Mouse (Mus musculus): ENCODE measurements at regions not wholly inside any gene's neighbourhood (a gene's known extent, or its start where the extent isn't known, plus 50 kb on each side); places are given as distances from the start of the nearest gene placed in this dataset.

DNA sequence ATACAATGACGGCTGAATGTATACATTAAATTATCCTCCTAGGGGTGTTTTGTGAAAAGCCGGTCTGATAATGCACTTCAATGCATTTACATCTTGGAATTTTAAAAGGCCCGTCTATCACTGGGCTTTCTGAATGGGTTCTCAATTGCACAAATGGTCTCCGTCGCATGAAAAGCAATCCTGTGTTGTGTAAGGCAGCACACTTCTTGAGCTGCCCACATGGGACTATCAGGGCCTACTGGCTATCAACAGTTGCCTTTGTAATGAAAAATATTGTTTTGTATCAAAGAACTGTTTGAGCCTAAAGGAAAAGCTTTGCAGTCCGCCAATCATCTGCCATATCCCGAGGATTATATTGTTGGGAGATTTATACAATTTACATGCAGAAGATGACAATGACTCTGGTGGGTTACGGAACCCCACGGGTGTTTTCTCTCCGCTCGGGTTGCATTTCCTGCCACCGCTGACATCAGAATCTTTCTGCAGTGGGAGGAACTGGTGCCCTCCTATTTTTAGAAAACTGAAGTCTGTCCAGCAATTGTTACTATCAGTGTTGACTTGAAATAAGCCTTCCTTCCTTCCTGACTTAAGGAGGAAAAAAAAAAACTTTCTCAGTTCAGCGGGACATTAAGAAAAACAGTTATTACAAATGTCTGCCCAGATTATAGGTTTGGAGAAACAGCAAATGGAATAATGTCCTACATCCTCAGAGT, 118.7 kb downstream of the Tmem26 start:
- no peak for DNase-seq (ENCODE audit: low spot score)

DNA sequence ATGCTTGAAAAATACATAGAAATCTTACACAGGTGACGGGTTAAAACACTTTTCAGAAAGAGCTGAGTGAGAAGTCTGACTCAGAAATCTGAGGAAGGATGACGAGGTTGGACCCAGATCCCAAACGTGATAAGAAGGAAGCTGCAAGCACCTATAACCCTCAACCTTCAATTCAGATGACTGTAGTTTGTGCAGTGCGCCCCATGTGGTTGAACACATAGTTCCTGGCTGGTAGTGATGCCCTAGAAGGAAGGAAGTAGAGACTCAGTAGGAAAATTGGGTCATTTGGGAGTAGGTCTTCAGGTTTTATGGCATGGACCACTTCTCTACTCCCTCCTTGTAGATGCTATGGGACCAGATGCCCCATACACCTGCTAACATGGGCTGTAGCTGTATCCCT, 120.6 kb downstream of the Tmem26 start:
- DNase-seq (ENCODE audit: low spot score), result no peak

DNA sequence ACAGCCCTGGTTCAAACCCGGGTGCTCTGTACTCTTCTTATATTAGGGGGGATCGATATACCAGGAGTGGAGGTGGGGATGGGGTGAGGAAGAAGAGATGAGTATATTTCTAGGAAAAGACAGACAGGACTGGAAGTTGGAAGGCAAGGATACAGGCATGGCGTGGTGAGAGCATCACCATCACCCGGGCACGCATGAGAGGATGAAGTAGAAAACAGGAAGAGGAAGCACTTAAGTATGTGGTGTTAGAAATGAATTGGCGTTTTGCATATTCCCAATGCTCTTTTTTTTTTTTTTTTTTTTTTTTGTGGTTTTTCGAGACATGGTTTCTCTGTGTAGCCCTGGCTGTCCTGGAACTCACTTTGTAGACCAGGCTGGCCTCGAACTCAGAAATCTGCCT, 121.2 kb downstream of the Tmem26 start:
- DNase-seq (ENCODE audit: low spot score), result no peak

DNA sequence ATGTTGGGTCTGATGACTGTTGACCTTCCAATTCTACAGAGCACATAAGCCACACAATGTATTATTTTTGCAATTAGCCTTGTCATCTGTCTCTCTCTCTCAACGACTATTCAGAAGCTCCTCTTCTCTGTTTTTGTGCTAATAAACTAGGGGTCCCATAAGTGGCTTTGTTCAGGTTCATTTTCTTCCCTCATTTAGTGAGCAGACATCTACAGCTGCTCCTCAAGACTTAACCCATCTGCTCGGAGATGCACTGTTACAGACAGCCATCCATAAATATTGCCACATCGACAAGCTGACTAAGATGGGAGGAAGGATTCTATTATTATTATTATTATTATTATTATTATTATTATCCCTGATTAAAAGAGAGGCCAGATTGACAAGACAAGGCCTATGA, 127.7 kb downstream of the Tmem26 start:
- DNase-seq (ENCODE audit: low spot score), result no peak

DNA sequence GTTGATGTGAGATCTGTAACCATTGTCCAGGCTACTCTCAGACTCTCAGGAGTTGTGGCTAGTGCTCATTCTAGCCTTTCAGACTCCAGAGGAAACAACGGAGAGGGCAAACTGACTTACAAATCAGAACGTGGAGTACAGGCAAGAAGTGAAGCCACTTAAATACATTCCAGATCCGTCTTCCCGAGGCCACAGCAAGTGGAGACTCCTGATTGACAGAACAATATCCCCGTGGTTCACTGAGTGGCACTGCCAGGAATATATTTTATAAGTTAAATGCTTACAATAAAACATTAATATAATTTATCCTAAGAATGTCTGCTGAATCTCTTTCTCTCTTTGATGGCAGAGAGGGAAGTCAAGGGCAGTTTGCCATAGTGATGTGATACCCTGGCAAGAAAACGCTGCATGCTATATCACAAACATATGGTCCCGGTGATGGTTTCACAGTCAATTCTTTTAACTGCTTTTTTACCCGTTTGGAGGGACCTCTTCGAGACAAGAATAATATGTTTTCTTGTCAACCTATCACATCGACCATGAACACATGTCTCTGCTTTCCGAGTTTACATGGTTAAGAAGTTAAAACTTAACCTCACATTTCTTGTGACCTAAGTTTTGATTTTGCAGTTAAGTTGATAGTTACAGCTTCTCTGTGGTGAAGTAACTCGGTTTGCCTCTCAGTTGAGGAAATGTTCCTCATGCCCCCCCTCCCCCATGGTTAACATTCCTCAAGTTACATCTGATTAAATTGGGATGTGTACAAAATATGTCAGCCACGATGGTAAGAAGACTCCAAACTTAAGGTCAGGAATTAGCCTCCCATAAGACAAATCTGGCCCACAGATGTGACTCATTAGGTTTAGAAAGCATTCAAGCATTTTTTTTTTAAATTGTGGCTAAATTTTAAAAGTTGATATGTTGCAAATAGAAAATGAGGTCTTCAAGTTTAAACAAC, 132.8 kb downstream of the Tmem26 start:
- no peak for DNase-seq (ENCODE audit: low spot score)

DNA sequence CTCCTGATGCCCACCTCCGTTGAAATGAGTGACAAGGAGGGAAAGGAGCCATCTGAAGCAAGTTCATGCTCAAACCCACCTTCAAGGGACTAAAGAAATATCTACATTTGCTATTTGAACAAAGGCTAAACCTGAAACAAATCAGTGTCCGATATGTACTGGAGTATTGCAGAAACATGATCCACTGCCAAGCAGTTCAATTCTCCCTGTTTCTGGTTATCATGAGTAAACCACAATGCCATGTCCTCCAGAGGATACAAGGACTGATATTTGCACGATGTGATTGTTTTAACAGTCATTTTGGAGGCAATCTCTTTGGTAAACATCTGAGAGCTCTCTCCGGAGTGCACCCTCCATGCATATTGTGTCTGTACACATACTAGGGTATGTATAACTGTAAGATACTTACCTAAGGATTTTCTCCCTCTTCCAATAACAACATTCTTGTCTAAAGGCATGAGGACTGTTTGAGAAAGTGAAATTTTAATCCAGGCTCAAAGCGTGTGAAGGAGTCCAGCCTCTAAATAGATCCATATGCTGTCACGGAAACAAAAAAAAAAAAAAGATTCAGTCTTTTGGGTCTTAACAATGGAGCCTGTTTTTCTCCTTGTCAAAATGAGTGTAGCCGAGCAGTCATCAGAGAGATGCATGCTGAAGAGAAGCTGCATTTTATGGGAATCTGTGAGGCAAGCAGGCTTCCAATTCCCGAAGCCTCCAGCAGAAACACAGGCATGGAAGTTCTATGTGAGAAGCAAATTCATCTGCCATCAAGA, 141.3 kb downstream of the Tmem26 start:
- DNase-seq (ENCODE audit: low spot score), result no peak

DNA sequence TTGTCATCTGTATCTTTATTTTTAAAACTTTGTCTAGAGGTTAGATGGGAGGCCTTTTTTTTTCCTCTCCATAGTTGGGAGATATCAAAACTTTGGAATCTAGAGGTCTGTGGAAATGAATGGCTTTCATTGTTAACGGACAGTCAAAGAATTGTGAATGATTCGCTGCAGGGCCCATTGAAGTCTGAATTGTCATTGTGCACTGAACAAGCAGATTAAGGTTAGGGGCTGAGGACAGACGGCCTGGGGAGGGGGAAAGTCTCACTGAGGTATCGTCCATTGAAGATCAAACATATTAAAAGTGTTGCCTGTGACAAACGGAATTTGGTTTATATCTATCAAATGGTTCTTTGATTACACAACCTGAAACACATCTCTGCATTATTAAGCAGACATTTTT, 142.3 kb downstream of the Tmem26 start:
- no peak for DNase-seq (ENCODE audit: low spot score)

DNA sequence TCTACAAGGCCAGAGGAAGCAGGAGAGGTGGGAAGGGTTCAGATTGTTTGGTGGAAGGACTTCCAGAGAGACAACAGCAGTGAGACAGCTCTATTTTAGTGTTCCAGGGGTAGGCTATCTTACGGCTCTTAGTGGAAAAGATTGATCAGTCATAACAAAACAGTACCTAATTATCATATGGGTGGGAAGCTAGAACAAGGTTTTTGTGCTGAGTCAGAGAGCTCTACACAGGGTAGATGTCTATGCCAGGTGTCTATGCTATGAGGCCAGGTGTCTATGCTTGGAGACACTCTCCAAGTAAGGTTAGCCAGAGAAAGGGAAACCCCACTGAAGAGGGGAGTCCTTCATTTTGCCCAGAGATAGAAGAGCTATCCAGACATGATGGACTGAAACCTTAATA, 143.9 kb downstream of the Tmem26 start:
- DNase-seq (ENCODE audit: low spot score), result no peak

DNA sequence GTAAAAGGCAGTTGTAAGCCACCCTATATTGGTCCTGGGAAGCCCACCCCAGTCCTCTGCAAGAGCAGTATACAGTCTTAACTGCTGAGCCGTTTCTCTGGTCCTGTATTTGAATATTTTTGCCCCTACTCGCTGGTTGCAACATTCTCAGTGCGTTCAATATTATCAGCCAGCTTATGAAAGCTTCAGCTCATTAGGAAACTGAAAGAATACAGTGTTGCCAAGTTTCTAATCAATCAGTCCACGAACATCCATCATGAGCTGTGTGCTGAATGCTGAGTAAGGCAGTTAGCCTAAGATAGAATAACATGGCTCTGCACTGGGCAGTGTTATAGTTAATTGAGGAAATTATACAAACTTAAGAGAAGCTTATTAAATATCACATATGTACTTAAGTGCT, 148.7 kb downstream of the Tmem26 start:
- DNase-seq (ENCODE audit: low spot score), result no peak

DNA sequence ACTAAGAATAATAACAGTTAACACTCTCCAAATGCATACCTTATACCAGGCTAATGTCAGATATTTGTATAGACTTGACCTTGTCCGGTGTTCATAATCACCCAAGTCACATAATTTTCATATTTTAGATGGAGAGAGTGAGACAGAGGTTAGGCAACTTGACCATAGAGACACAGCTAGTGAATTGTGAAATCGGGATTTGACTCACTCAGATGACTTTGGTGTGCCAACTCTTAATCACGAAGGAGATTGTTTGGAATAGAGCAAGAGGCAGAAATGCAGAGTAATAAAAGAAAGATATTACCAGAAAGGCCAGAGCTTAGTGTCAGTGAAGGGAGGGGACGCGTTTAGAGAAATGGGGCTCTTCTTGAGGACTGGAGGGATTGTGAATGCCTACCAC, 152.2 kb downstream of the Tmem26 start:
- no peak for DNase-seq (ENCODE audit: low spot score)

DNA sequence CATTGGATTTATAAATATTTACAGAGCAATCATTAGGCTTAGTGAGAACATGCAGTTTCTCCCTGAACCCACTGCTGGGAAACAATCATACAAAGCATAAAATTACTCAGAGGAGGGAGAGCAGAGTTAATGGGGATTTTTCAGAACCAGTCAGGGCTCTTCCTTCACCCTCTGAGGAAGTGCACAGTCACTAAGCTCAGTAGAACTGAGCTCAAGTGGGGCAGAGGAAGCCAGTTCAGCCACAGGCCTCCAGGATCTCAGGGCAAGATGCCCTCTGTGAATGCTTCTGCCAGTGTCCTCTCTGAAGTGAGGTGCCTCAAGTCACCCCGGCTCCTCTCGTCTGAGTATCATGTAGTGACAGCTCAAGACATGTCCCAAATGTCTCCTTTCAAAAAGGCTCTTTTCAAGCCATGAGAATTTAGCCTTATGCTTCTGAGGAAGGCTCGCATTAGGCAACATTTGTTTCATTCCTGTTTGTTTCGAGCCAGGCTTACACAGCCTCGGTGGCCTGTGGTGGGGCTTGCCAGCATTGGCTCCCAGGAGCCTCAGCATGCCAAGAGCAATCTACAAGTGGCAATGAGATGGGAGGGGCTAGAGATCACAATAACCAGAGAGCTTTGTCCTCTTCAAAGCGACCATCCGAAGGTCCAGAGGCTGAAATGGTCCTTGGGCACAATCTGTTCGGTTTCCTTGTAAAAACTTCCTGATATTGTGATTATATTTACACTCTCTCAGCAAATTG, 169.8 kb downstream of the Tmem26 start:
- DNase-seq (ENCODE audit: low spot score), result no peak

DNA sequence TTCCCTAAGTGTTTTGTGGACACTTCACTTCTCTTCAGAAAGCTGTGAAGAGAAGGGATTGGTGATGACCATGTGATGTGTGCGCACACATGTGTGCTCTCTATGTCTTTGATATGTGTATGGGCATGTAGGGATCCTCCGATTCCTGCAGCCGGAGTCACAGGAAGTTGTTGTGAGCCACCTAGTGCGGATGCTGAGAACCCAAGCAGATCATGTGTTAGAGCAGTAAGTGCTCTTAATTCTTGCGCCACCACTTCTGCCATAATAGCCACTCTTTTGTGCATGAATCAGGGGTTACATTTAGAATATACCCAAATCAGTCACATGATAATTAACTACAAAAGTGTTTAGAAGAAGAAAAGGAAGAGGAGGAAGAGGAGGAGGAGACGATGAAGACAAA, 170.7 kb downstream of the Tmem26 start:
- DNase-seq (ENCODE audit: low spot score), result no peak

DNA sequence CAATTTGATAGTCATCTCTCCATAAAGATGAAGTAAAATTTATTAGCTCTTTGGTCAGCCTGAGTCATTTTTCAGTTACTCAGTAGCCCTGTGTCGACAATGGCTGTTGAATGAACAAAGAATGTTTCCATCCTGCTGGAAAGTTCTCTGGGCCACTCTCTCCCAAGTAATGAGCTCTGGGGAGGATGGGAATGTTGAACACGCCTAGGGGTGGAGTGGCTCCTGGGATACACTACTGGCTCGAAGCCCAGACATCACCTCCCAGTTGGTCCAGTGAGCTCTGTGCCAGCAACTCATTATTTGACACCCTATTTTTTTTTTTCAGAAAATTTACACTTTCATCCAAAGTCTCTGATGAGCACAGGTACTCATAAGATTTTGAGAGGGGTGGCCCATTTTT, 174.1 kb downstream of the Tmem26 start:
- no peak for DNase-seq (ENCODE audit: low spot score)

DNA sequence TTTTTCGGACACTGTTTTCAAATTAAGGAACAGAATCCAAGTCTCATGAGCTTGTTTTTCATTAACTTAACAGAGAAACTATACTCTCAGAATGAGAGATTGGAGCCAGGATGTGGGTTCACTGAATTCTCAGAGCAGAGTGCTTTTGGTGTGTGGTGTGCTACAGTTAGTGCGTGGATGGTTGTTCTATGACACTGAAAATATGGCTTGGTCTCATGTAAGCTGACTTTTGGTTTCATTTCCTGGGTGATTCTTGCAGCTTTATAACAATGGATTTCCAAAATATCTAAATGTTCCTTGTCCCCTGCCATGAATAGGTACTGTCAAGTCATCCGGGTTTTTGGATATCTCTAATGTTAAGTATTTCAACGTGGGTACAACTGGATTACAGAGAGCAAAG, 177.7 kb downstream of the Tmem26 start:
- no peak for DNase-seq (ENCODE audit: low spot score)

DNA sequence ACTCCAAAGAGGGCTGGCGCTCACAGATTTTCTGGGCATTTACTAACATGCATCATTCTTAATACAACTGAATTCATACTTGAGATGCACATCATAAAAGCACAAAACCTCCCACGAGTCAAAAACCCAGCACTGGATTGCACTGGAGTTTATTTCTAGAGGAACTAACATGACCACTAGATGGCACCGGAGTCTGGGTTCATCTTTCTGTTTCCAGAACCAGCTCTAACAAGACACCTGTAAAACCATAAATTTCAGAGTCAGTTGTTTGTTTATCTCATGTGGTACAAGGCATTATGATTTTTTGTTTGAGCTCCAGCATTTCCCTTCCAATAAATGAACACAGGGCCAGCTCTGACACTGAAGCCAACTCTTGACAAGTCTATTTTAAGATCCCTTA, 179.2 kb downstream of the Tmem26 start:
- peak; percentile 33 for DNase-seq (ENCODE audit: low spot score)

DNA sequence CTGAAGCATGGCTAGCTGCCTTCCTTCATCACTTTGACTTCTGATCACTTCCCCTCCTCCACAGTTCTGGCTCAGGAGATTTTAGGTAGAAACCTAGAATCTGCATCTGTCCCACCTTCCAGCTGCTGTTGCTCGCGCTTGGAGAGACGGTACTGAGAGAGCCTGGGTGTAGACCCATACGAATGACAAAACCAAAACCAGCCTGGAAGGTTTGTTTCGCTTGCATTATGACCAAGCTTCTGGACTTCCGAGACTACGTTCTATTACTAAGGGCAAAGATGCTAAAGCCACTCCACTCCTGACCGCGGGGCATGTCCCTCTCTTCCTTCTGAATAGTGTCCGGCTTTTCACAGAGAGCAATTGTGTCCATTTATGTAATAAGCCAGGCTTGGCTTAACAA, 180.9 kb downstream of the Tmem26 start:
- no peak for DNase-seq (ENCODE audit: low spot score)

DNA sequence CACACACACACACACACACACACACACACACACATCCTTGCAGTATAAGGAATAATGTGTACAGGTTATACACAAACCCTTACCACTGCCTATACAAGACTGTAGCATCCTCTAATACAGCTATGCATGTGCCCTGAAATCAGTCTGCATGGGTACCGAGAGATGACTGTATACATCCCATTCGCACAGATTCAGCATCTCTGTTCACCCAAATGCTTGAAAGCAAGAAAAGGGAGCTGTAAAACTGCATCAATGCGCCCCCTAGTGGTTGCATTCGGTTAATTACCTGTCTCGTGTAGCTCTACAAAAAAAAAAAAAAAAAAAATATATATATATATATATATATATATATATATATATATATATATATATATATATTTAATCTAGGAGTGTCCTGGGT, 184.8 kb downstream of the Tmem26 start:
- peak; percentile 39 for DNase-seq (ENCODE audit: low spot score)

DNA sequence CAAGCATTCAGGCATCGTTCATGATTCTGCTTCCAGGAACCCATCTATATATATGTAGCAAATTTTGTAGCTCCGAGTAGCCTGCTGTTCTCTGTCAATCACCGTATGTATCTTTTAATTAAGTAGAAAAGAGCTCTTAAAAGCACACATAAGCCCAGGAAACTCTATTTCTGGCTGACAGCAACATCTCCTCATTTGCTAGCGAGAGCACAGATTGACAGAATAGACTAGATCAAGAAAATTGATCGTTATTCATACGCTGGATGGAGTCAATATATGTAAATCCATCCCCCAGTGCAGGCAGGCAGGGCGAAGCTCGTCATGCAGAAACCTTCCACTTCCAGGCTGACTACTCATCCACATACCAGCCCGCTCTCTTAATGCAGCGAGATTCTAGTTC, 185.6 kb downstream of the Tmem26 start:
- DNase-seq (ENCODE audit: low spot score), result no peak

DNA sequence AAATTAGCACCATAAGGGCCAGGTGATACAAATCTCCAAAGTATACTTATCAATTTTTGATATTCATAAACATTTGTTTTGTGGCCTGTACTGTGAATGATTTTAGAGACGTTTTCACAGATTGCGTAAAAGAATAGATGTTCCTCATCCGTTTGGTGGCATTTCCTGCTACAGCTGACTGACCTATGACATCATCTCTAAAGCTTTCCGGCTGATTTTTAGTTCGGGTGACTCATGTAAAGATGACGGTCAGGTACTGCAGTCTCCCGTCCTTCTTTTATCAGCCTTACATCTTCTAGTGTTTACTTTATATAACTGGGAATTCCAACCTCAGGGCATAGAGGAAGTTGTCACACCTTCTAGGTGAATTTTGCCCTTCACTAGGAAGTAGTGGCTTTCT, 192.7 kb downstream of the Tmem26 start:
- no peak for DNase-seq (ENCODE audit: low spot score)

DNA sequence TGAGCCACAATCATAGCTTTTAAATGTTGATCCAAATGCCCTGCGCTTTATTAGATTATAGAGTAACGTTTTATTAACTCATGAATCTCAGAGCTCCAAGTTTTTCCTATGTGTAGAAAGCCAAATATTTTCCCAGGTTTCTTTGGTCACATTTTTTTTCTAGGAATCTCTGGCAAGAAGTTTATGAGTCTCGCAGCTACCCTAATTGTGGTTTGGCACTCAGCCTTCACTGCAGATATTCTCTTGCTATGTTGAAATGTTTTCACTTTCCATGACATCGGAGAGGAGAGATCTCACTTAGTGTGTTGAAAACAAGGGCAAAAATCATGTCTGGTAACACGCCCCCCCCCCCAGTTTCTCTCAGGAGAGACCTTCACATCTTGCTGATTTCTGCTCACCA, 212.4 kb downstream of the Tmem26 start:
- no peak for DNase-seq (ENCODE audit: low spot score)

DNA sequence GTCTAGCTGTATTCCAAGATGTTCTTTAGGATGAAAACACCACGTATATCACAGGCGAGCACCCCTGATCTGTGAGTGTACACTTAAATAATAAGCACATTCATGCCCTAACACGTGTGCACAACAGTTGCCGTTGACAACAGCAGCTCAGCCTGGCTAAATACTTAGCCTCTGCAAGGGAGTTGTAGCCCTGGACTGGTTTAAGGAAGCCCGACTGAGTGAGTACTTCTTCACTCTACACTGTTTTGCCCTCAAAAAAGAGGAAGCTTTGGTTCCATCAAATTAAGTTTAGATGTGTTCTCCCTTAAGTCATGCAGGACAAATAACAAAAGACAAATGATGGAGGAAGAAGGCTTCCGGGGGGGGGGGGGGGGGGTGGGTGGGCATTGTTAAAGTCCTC, 208.0 kb upstream of the Rhobtb1 start:
- no peak for DNase-seq (ENCODE audit: low spot score)
